Mouse (Mus musculus) stomach, postnatal 0 days (tissue): ENCODE measurements at regions not wholly inside any gene's neighbourhood (a gene's known extent, or its start where the extent isn't known, plus 50 kb on each side); places are given as distances from the start of the nearest gene placed in this dataset.

Experiments
- ATAC-seq: fragments of 200-750 bp; cut with Nextera tagmentation; 2 replicates; pipeline ENCODE4 v1.8.0; 2017; ENCODE audit not compliant: low FRiP score, low TSS enrichment
- DNase-seq: peaks from one replicate; pipeline ENCODE4 v3.0.0-alpha.2; 2016; ENCODE audit warnings: low spot score
- H3K27ac ChIP-seq: fragments of 300-500 bp; sonication (generic); replicated peaks from 2 replicates; pipeline ENCODE4 v1.5.1; 2014; ENCODE audit warnings: mild to moderate bottlenecking, control low read depth
- H3K27me3 ChIP-seq: fragments of 300-500 bp; sonication (generic); 2 replicates; pipeline ENCODE4 v1.6.1; 2014; ENCODE audit warnings: low read length; ENCODE audit not compliant: control insufficient read depth, insufficient read depth
- H3K36me3 ChIP-seq: fragments of 300-500 bp; sonication (generic); 2 replicates; pipeline ENCODE4 v1.6.1; 2014; ENCODE audit warnings: low read length, mixed read lengths; ENCODE audit not compliant: control insufficient read depth, insufficient read depth
- H3K4me1 ChIP-seq: fragments of 300-500 bp; sonication (generic); replicated peaks from 2 replicates; pipeline ENCODE4 v1.6.1; 2014; ENCODE audit warnings: antibody characterized with exemption; ENCODE audit not compliant: control insufficient read depth, insufficient read depth
- H3K4me2 ChIP-seq: fragments of 300-500 bp; sonication (generic); replicated peaks from 2 replicates; pipeline ENCODE4 v1.6.1; 2014; ENCODE audit warnings: low read depth, mild to moderate bottlenecking, control low read depth, moderate library complexity
- H3K4me3 ChIP-seq: fragments of 300-500 bp; sonication (generic); 2 replicates; pipeline ENCODE4 v1.5.1; 2014; ENCODE audit warnings: low read depth, low read length, control low read depth
- H3K9ac ChIP-seq: fragments of 300-500 bp; sonication (generic); 2 replicates; pipeline ENCODE4 v1.6.1; 2014; ENCODE audit warnings: mild to moderate bottlenecking, low read length, control low read depth, mixed read lengths
- H3K9me3 ChIP-seq: fragments of 300-500 bp; sonication (generic); 2 replicates; pipeline ENCODE4 v1.6.1; 2016; ENCODE audit warnings: low read length; ENCODE audit not compliant: control insufficient read depth
- CTCF ChIP-seq: IDR thresholded peaks from 2 replicates; pipeline ENCODE4 v1.5.1; 2016; ENCODE audit warnings: antibody characterized with exemption, low read depth, mild to moderate bottlenecking, moderate library complexity
- EP300 ChIP-seq: optimal IDR thresholded peaks from 2 replicates; pipeline ENCODE3; 2016; ENCODE audit warnings: antibody characterized with exemption
- WGBS: fragments of 180-500 bp; shearing (Covaris S2); extraction: QIAGEN DNeasy Blood & Tissue Kit; methylation state at CpG from one replicate; pipeline ENCODE4 v1.1.7; 2014; 5-methylcytosine and 5-hydroxymethylcytosine counted together

- no peak for TF ChIP-seq EP300
- TF ChIP-seq CTCF: no peak
- no peak for DNase-seq
- WGBS: 84% methylated on average over 4 of the region's 4 CpGs
Measured at GRCm38 (mm10) chr10:25023044-25023540, 95.8 kb upstream of the Arg1 start.

GRCm38 (mm10) chr10:25018946-25019345 lies 91.7 kb upstream of the Arg1 start:
- H3K9me3 ChIP-seq: no peaks in the 10 kb centered on the region
- DNase-seq (no peak), ATAC-seq (no peak)
- H3K27me3 ChIP-seq: no peaks in the 10 kb centered on the region
- H3K9ac ChIP-seq: no peak overlapping the region
- no peaks in the 10 kb centered on the region for H3K4me1 ChIP-seq
- H3K4me2 ChIP-seq: no peak overlapping the region
- no peaks in the 10 kb centered on the region for H3K36me3 ChIP-seq
- WGBS: 62% methylated on average over 2 of the region's 2 CpGs
- no peak overlapping the region for H3K27ac ChIP-seq
- TF ChIP-seq EP300 (no peak), CTCF (no peak)
- H3K4me3 ChIP-seq: no peak overlapping the region

More at GRCm38 (mm10) chr10:25023044-25023540, 95.8 kb upstream of the Arg1 start:
- H3K36me3 ChIP-seq: no peaks in the 10 kb centered on the region
- no peak for ATAC-seq
- no peak overlapping the region for H3K4me2 ChIP-seq
- no peaks in the 10 kb centered on the region for H3K27me3 ChIP-seq
- H3K9ac ChIP-seq: no peak overlapping the region
- no peaks in the 10 kb centered on the region for H3K9me3 ChIP-seq
- H3K27ac ChIP-seq: no peak overlapping the region
- no peaks in the 10 kb centered on the region for H3K4me1 ChIP-seq
- H3K4me3 ChIP-seq: no peak overlapping the region

- no peak for TF ChIP-seq CTCF
- TF ChIP-seq EP300: no peak
- Histone ChIP-seq H3K4me1 (no peaks in the 10 kb centered on the region), H3K27ac (no peak overlapping the region), H3K9me3 (no peaks in the 10 kb centered on the region), H3K9ac (no peak overlapping the region), H3K27me3 (no peaks in the 10 kb centered on the region), H3K36me3 (no peaks in the 10 kb centered on the region), H3K4me2 (no peak overlapping the region), H3K4me3 (no peak overlapping the region)
- no peak for DNase-seq
- 74% methylated on average over 1 of the region's 1 CpGs for WGBS
- ATAC-seq: no peak
Measured at GRCm38 (mm10) chr10:25017843-25018242, 90.6 kb upstream of the Arg1 start.

- 64% methylated on average over 9 of the region's 9 CpGs for WGBS
- no peak overlapping the region for H3K4me3 ChIP-seq
Measured at GRCm38 (mm10) chr10:25016110-25016509, 88.8 kb upstream of the Arg1 start.

GRCm38 (mm10) chr10:25012129-25012528 lies 84.8 kb upstream of the Arg1 start:
- ATAC-seq (no peak), DNase-seq (no peak)

More at GRCm38 (mm10) chr10:25016110-25016509, 88.8 kb upstream of the Arg1 start:
- DNase-seq: no peak
- no peaks in the 10 kb centered on the region for H3K36me3 ChIP-seq
- no peak overlapping the region for H3K27ac ChIP-seq
- no peak overlapping the region for H3K4me2 ChIP-seq
- ATAC-seq: no peak
- no peaks in the 10 kb centered on the region for H3K9me3 ChIP-seq
- TF ChIP-seq CTCF (no peak), EP300 (no peak)
- no peaks in the 10 kb centered on the region for H3K27me3 ChIP-seq
- H3K9ac ChIP-seq: no peak overlapping the region
- H3K4me1 ChIP-seq: no peaks in the 10 kb centered on the region

GRCm38 (mm10) chr10:25001299-25001698 lies 74.0 kb upstream of the Arg1 start:
- no peaks in the 10 kb centered on the region for H3K36me3 ChIP-seq
- H3K9me3 ChIP-seq: no peaks in the 10 kb centered on the region
- H3K4me3 ChIP-seq: no peak overlapping the region
- H3K27ac ChIP-seq: no peak overlapping the region
- no peak overlapping the region for H3K9ac ChIP-seq
- ATAC-seq (no peak), DNase-seq (no peak)
- no peaks in the 10 kb centered on the region for H3K27me3 ChIP-seq
- H3K4me2 ChIP-seq: no peak overlapping the region
- H3K4me1 ChIP-seq: no peaks in the 10 kb centered on the region
- TF ChIP-seq EP300: no peak
- TF ChIP-seq CTCF: no peak
- 89% methylated on average over 8 of the region's 8 CpGs for WGBS

More at GRCm38 (mm10) chr10:25012129-25012528, 84.8 kb upstream of the Arg1 start:
- Histone ChIP-seq H3K4me3 (no peak overlapping the region), H3K36me3 (no peaks in the 10 kb centered on the region), H3K9ac (no peak overlapping the region), H3K27me3 (no peaks in the 10 kb centered on the region), H3K27ac (no peak overlapping the region), H3K4me2 (no peak overlapping the region), H3K4me1 (no peaks in the 10 kb centered on the region), H3K9me3 (no peaks in the 10 kb centered on the region)
- TF ChIP-seq EP300 (no peak), CTCF (no peak)
